In genomic region chr12:4193025-4193740, GRCm38 (mm10) we compare ENCODE assay signal across 11 mouse cellular contexts. TPM values are rescaled to one million over a fixed set of nuclear protein-coding genes. Genes with fewer than 3 reads are reported as not detected.
DNase-seq lines count a peak whose midpoint lies in the region; TF ChIP-seq lines count a peak whose summit lies in the region.
"Had no signal": no experiment of that assay in that cellular context is flagged by ENCODE, and none has a peak within 500 bp of the region (broad histone marks: within the 10 kb centered on the region; RNA-seq: fewer than 3 reads in every experiment).

No protein-coding gene starts in this region.

- no peak for TF ChIP-seq CTCF in kidney, adult 2 months (conservative IDR thresholded peaks at IDR 0.05; ENCODE audit: insufficient read depth, insufficient read length, low read depth, low read length)

- peak; percentile 41 for DNase-seq in kidney, adult 2 months
- no peak for DNase-seq in kidney, adult 11 months
- peak; percentile 55 for DNase-seq in embryonic facial prominence, embryonic 10.5 days (ENCODE audit: low spot score)
- peak; percentile 60 for DNase-seq in kidney, postnatal 10 days
- peak; percentile 41 for DNase-seq in mesoderm, embryonic 11.5 days (ENCODE audit: low read depth, low spot score)
- DNase-seq in ovary, adult 18-20 months (ENCODE audit: low spot score) = no peak
- no peak for DNase-seq in gastrocnemius, postnatal 14 days
- DNase-seq: adrenal gland, adult 2 months; thymus, postnatal 14 days had no signal

- no peaks in the 10 kb centered on the region for H3K36me3 ChIP-seq in kidney, adult 2 months (ENCODE audit: control insufficient read depth, insufficient read depth, low read length)
- H3K36me3 ChIP-seq in embryonic facial prominence, embryonic 10.5 days (replicated peaks) = peaks cover 11% of the 10 kb centered on the region

- no peaks in the 10 kb centered on the region for H3K27me3 ChIP-seq in kidney, adult 2 months (replicated peaks; ENCODE audit: control insufficient read depth, insufficient read depth, low read length)
- H3K27me3 ChIP-seq in embryonic facial prominence, embryonic 10.5 days (replicated peaks; ENCODE audit: low read depth, poor library complexity, severe bottlenecking) = no peaks in the 10 kb centered on the region
- H3K27me3 ChIP-seq: hindbrain, embryonic 12.5 days; limb, embryonic 15.5 days had no signal

- peak overlapping the region; percentile 1; the same call in 1 of the 2 replicates for H3K27ac ChIP-seq in kidney, adult 2 months (ENCODE audit: insufficient read depth, low read depth, low read length)
- peak overlapping the region; percentile 53 for H3K27ac ChIP-seq in embryonic facial prominence, embryonic 10.5 days (replicated peaks)
- H3K27ac ChIP-seq: limb, embryonic 15.5 days had no signal

- no peaks in the 10 kb centered on the region for H3K9me3 ChIP-seq in embryonic facial prominence, embryonic 10.5 days
- H3K9me3 ChIP-seq: hindbrain, embryonic 12.5 days; limb, embryonic 15.5 days had no signal

- TF ChIP-seq POLR2A in kidney, adult 2 months (IDR thresholded peaks at IDR 0.05; ENCODE audit: low read depth, low read length) = no peak

- H3K4me3 ChIP-seq in kidney, adult 2 months (ENCODE audit: insufficient read depth, low read depth, low read length) = no peak overlapping the region
- no peak overlapping the region for H3K4me3 ChIP-seq in embryonic facial prominence, embryonic 10.5 days
- H3K4me3 ChIP-seq: hindbrain, embryonic 12.5 days; limb, embryonic 15.5 days had no signal

- H3K4me1 ChIP-seq in kidney, adult 2 months (ENCODE audit: control insufficient read depth, insufficient read depth, low read length) = no peaks in the 10 kb centered on the region
- H3K4me1 ChIP-seq in embryonic facial prominence, embryonic 10.5 days = peaks cover 45% of the 10 kb centered on the region

- 55% methylated on average over 10 of the region's 10 CpGs for WGBS in kidney, adult 2 months
- 54% methylated on average over 10 of the region's 10 CpGs for WGBS in embryonic facial prominence, embryonic 10.5 days

- intact Hi-C loops in gastrocnemius, postnatal 14 days (cut with DNase I; ENCODE audit: low total_unique reads) = no loop called here

RNA-seq across cellular contexts. Expression of gene Ptrhd1, which starts 40.6 kb away (rescaled TPM):
- polyA plus RNA-seq in kidney, adult 2 months (2012; rRNA removed) = 4.2 and 4.6 TPM in 2 replicates
- 5.9 and 6.0 TPM in 2 replicates for polyA plus RNA-seq in embryonic facial prominence, embryonic 10.5 days (2016; fragmentation: Nextera tagmentation; extraction: Ambion mirVana)
- total RNA-seq in gastrocnemius, postnatal 14 days (2021) = 1 to 10 TPM; 3.9 to 4.7 TPM

RNA-seq across cellular contexts. Expression of gene Cenpo, which starts 40.9 kb away (rescaled TPM):
- polyA plus RNA-seq in kidney, adult 2 months (2012; rRNA removed) = 6.1 and 6.4 TPM in 2 replicates
- 22.8 and 23.5 TPM in 2 replicates for polyA plus RNA-seq in embryonic facial prominence, embryonic 10.5 days (2016; fragmentation: Nextera tagmentation; extraction: Ambion mirVana)
- 1 to 10 TPM; 2.0 to 2.1 TPM for total RNA-seq in gastrocnemius, postnatal 14 days (2021)

Comparison
In these comparisons a context has a peak if more than half of its experiments do, and no peak if none do; other contexts are left out.
1. DNase-seq: peak in kidney, adult 2 months (single experiment), embryonic facial prominence, embryonic 10.5 days (single experiment), kidney, postnatal 10 days (single experiment) and mesoderm, embryonic 11.5 days (single experiment); none in kidney, adult 11 months (single experiment), ovary, adult 18-20 months (single experiment) and gastrocnemius, postnatal 14 days (single experiment).